Mouse (Mus musculus): ENCODE measurements around the gene Tmem80.
A peak's percentile ranks its signal among the peaks of the same experiment; 100 is the strongest.

Tmem80 gene

DNA sequence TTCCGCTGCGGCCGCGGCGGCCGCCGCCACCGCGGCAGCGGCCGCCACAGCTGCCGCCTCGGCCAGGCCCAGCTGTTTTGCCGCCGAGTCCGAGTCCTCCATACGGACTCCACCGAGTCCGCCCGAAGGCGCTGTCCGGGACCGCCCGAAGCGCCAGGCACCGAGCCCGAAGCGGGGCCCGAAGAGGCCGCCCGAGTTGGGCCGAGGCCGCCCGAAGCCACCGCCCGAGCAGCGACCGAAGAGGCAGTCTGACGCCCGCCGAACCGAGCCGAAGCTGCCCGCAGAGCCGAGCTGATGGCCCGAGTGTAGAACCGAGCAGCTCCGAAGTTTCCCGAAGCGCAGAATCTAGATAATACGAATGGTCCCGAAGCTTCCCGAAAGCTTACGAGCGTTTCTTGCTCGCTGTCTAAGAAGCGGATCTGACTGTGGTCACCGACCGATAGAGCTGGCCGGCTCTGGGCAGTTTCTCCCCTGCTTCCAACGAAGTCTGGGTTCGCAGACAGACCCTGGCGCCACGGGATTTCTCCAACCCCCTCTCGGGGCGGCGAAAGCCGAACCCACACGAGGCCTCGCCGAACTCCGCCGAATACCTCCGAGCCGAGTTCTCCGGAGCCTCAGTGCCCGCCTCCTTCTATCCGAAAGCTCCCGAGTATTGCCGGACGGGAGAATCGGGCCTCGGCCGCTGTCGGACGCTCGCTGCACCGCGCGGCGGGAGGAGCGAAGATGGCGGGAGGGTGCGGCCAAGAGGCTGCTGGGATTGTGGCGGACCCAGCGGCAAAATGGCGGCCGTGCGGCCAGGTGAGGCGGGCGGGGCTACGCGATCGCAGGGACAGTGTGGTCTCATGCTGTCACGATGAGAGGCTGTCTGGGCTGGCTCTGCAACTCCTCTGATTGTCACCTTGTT, at the start of gene Tmem80, which contains the start of gene Deaf1:
Tmem80 (plus strand) TSS at position 271 of the 904 bp plus-strand sequence.
Deaf1 (minus strand) TSS at position 222 of the 904 bp plus-strand sequence.
- DNase-seq (ENCODE audit: extremely low read depth, low read depth, low spot score) = peak; percentile 55

DNA sequence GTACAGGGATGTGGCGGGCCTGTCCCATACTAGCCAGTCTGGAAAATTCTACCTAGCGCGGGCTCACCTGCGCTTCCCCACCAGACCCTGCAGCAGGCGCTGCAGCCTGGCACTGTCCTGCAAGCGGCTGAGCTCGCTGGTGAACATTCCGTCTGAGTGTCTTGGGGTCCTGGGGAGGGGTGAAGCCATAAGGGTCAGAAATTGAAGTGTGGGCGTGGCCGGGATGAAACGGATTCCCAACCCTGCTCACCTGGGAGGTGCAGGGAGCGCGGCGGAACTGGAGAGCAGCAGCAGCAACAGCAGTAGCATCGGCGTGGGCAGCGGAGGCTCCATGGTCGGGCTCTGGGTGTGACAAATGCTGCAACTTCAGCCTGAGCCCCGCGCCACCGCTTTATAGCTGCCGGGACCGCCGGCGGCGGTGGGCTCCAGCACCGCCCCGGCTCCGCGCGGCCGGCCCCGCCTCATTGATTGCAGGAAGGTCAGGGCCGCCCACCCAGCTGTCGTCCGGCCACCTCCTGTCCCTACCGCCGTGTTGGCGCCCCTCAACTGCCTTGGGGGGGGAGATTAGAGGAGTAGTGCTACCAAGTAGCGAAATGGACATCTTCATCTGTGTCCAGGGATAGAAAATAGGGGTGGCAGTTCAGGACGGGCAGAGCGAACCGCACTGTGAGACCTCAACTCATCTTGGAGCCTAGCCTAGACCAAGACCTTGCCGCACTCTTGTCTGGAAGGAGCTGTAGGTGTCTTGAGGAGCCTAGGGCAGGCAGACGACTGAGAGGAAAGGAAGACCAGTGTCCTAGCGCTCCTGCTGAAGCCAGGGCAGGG, 48.6 kb upstream of the Tmem80 start, which contains the start of gene Sct:
Sct (minus strand) TSS at position 368 of the 825 bp plus-strand sequence.
- no peak for DNase-seq (ENCODE audit: extremely low read depth, low read depth, low spot score)

DNA sequence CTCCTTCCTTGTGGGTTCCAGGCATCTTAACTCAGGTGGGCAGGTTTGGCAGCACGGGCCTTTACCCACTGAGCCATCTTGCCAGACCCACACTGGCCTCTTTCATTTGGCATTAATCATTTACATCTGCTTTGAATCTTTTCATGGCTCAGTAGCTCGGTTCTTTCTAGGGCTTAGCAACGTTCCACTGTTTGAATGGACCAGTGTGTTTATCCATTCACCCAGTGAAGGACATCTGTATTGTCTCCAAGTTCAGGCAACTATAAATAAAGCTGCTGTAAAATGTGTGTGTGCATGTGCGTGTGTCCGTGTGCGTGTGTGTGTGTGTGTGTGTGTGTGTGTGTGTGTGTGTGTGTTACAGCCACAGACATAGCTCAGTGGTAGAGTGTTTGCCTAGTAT, 46.1 kb upstream of the Tmem80 start:
- no peak for DNase-seq (ENCODE audit: extremely low read depth, low read depth, low spot score)

DNA sequence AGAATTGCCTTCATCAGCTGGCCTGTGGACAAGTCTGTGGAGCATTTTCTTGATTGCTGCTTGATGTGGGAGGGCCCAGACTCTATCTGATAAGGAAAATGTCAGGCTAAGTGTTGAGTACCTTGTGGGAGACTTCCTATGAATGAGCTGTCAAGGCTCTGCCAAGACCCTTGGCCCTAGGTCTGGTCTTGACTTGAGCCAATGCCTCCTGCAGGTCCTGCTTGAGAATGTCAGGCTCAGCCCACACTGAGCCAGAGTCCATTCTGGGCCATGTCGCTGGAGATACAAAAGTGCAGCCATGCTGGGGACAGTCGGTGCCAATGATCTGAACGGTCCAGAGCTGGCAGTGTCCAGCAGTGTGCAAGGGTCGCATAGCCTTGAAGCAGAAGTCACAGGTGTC, 44.8 kb upstream of the Tmem80 start:
- DNase-seq (ENCODE audit: extremely low read depth, low read depth, low spot score) = no peak

- no peak for DNase-seq (ENCODE audit: extremely low read depth, low read depth, low spot score)
These were observed 39.5 kb upstream of the Tmem80 start for GRCm38 (mm10) chr7:141288042-141288441.

GRCm38 (mm10) chr7:141291921-141292582, 35.5 kb upstream of the Tmem80 start, which contains the start of gene Drd4:
Gene Drd4, plus strand, starts transcription at chr7:141292006.
- no peak for DNase-seq (ENCODE audit: extremely low read depth, low read depth, low spot score)

DNA sequence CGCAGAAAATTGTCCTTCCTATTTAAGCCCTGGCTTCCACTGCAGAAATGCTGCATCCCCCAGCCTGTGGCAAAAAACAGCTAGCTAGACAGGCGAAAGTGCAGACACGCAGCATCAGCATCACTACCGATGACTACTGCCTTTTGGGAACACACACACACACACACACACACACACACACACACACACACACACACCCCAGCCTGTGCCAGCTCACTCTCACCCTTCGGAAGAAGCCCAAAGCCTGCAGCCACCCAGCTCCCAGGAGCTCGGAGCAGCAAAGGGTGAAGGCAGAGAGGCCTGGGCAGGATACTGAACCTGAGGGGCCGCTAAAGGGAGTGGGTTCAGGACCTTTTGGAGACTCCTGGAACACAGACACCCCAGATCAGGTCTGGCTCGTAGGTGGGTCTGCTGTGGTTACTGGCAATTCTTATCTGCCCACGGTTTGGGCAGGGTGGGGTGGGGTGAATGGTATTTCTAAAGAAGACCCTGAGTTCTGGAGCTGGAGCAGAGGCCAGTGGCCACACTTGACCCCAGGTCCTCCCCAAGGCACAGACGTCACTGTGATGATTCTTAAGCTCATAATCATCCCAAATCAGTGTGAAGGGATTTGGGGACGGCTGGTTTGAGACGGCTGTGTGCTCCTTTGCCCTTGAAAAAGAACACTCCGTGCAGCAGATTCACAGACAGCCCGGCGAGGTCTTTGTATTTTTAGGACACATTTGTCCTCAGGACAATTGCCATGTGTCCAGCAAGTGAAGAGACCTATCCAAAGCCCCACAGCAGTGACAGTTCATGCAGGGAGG, 34.8 kb upstream of the Tmem80 start:
- DNase-seq (ENCODE audit: extremely low read depth, low read depth, low spot score) = no peak

DNA sequence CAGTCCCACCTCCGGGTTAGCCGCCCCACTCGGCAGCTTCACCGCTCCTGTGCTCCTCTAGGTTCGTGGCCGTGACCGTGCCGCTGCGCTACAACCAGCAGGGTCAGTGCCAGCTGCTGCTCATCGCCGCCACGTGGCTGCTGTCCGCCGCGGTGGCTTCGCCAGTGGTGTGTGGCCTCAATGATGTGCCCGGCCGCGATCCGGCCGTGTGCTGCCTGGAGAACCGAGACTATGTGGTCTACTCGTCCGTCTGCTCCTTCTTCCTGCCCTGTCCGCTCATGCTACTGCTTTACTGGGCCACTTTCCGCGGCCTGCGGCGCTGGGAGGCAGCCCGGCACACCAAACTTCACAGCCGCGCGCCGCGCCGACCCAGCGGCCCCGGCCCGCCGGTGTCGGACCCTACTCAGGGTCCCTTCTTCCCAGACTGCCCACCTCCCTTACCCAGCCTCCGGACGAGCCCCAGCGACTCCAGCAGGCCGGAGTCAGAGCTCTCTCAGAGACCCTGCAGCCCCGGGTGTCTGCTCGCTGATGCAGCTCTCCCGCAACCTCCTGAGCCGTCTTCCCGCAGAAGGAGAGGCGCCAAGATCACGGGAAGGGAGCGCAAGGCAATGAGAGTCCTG, 33.6 kb upstream of the Tmem80 start:
- DNase-seq (ENCODE audit: extremely low read depth, low read depth, low spot score) = no peak

- no peak for DNase-seq (ENCODE audit: extremely low read depth, low read depth, low spot score)
These were observed 33.1 kb upstream of the Tmem80 start for GRCm38 (mm10) chr7:141294479-141294878.

- no peak for DNase-seq (ENCODE audit: extremely low read depth, low read depth, low spot score)
These were observed 29.5 kb upstream of the Tmem80 start for GRCm38 (mm10) chr7:141297926-141298650.

DNA sequence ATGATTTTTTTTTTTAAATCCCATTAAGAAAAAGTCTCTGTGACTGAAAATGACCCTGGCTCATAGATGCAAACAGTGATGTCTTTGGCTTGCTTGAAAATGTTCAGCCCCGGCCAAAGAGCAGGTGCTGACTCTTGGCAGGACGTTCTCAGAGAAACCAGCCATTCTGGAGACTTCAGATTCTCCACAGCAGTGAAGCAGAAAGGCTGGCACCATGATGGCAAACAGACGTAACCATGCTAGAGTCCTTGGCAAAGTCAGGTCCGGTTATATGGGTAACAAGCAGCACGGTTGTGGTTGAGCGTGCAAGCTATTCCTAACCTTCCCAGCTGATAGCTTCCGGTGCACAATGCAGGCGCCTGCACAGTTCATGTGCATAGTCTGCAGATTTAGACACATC, 28.4 kb upstream of the Tmem80 start:
- no peak for DNase-seq (ENCODE audit: extremely low read depth, low read depth, low spot score)

GRCm38 (mm10) chr7:141301386-141301785, 26.2 kb upstream of the Tmem80 start:
- DNase-seq (ENCODE audit: extremely low read depth, low read depth, low spot score) = no peak

DNA sequence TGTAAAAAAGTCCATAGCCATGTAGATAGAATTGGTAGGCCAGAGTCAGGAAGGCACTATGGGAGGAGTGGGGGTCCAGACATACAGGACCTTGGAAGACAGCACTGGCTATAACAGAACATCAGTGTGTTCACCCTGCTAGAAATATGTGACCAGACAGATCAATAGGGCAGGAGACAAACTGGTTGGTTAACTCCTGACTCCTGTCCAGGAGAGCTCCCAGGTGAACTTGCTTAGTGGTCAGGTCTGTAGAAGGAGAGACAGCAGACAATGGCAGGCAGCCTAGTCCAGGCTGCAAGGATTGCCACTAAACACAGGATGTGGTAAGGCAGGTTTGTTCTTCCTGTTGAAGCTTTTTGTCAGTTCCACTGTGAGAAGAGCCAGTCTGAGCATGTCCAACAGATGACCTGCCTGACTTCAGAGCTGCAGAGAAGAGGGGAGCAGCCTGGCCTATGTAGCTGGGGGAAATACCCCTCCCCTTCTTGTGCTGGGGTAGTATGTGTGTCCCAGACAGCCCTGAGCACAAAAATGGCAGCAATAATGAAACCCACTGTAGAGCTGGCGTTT, 24.8 kb upstream of the Tmem80 start:
- peak; percentile 13 for DNase-seq (ENCODE audit: extremely low read depth, low read depth, low spot score)

DNA sequence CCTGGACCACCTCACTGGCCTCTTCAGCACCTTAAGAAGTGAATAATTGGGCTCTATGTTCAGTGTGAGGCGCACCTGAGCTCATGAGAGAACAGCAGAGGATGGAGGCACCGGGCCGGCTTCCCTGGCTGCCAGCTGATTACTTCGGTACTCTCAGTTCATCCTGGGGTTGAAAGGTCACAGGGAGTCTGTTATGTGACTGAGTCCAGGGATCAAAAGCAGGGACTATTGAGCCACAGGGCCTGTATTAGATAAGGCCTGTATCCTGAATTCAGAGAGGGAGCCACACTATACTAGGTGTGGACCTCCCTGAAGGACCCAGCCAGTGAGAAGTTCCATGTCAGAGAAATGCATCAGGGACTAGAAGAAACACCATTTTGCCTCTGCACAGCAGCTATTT, 23.0 kb upstream of the Tmem80 start:
- DNase-seq (ENCODE audit: extremely low read depth, low read depth, low spot score) = no peak

- no peak for DNase-seq (ENCODE audit: extremely low read depth, low read depth, low spot score)
These were observed 13.1 kb upstream of the Tmem80 start for GRCm38 (mm10) chr7:141314416-141314815.

- no peak for DNase-seq (ENCODE audit: extremely low read depth, low read depth, low spot score)
These were observed 12.5 kb upstream of the Tmem80 start for GRCm38 (mm10) chr7:141315076-141315475.

DNA sequence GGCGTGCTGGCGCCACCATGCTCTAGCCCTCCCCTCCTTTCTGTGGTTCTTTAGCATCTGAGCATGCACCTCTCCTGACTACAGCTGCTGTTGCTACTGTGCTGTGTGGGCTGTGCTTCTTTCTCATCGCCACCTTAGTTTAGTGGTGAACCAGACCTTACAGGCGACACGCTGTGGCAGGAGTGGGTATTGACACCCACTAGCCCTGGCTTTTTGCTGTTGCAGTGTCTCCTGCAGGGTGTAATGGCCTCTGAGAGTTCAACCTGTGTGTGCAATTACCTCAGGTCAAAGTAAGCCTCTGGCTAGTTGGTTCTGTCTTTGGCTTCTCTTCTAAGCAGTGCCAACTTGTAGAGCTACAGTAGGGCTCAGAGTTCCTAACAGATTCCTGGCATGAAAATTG, 11.6 kb upstream of the Tmem80 start:
- no peak for DNase-seq (ENCODE audit: extremely low read depth, low read depth, low spot score)

- DNase-seq (ENCODE audit: extremely low read depth, low read depth, low spot score) = no peak
These were observed 9.9 kb upstream of the Tmem80 start for GRCm38 (mm10) chr7:141317619-141318132.

DNA sequence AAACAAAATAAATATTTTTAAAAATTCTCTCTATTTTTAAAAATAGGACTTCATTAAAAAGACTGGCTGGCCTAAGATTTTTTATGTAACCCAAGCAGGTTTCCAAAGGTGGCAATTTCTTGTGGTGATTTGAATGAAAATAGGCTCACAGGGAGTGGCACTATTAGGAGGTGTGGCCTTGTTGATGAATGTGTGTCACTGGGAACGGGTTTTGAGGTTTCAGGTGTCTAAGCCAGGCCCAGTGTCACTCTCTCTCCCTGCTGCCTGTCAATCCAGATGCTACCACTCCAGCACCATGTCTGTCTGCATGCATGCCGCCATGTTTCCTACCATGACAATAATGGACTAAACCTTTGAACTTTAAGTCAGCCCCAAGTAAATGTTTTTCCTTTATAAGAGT, 8.1 kb upstream of the Tmem80 start:
- DNase-seq (ENCODE audit: extremely low read depth, low read depth, low spot score) = no peak
